Mouse (Mus musculus) kidney, adult 2 months (tissue): ENCODE results near the gene Ttl.

ENCODE experiments used
- CTCF ChIP-seq: fragments of 200-500 bp; conservative IDR thresholded peaks from 2 replicates; pipeline ENCODE4 v1.5.1; 2011; ENCODE audit warnings: low read depth, mild to moderate bottlenecking, control low read depth, low read length, moderate library complexity, mixed read lengths; ENCODE audit not compliant: insufficient read depth, insufficient read length
- POLR2A ChIP-seq: fragments of 200-500 bp; IDR thresholded peaks from one replicate; pipeline ENCODE4 v1.6.1; 2011; ENCODE audit warnings: low read depth, low read length, control low read depth

GRCm38 (mm10) chr2:129038937-129039631 is 26.7 kb upstream of the Ttl start:
- TF ChIP-seq CTCF (no peak), POLR2A (no peak)
